In the genomic region with DNA sequence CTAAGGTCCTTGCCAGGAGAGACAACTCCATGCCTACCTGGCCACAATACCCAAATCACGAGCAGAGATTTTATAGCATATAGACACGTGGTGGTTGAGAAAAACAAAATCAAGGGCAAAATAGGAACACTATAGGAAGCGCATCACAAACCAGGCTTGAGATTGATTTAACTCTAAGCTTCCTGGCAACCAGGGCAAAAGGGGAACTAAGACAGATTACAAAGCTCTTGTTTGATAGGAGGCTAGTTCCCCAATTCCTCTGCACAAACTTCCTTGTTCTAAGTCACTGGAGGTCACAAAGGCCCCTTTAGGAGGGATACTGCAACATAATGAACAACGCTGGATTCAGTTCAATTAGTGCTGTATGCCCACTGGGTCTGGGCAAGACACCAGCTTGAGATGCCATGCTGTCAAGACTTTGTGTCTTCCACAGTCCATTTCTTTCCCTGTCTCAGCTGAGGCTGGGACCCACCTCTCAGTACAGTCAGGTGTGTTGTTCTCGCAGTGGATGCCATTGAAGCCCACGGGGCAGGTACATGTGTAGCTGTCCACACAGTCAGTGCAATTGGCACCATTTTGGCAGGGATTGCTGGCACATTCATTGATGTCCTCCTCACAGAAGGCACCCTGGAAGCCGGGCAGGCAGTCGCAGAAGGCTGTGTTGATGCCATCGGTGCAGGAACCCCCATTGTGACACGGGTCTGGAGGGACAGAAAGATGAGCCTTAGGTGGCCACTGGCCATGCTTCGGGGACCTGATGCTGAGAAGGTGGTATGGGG, we compare ENCODE assay signal across 19 mouse cellular contexts. TPM values are rescaled to one million over a fixed set of nuclear protein-coding genes. Genes with fewer than 3 reads are reported as not detected.
DNase-seq lines count a peak whose midpoint lies in the region; ATAC-seq and TF ChIP-seq lines count a peak whose summit lies in the region.
"Had no signal": no experiment of that assay in that cellular context is flagged by ENCODE, and none has a peak within 500 bp of the region (broad histone marks: within the 10 kb centered on the region; RNA-seq: fewer than 3 reads in every experiment).

No protein-coding gene starts in this region.

- no peak overlapping the region for H3K4me3 ChIP-seq in liver, postnatal 0 days (ENCODE audit: low read depth, low read length)
- no peak overlapping the region for H3K4me3 ChIP-seq in liver, embryonic 12.5 days
- peak overlapping the region; percentile 44 for H3K4me3 ChIP-seq in megakaryocyte, embryonic 14.5 days (replicated peaks)
- H3K4me3 ChIP-seq: erythroblast, embryonic 14.5 days; heart, adult 2 months; left cerebral cortex, adult 2 months; myocyte had no signal

- no peak overlapping the region for H3K4me2 ChIP-seq in liver, postnatal 0 days (ENCODE audit: low read depth, low read length)
- H3K4me2 ChIP-seq in liver, embryonic 12.5 days: no peak overlapping the region
- H3K4me2 ChIP-seq: liver, embryonic 11.5 days had no signal

- TF ChIP-seq EP300 in liver, postnatal 0 days (IDR thresholded peaks at IDR 0.05; ENCODE audit: low read depth): 0 out of 2 replicates have a peak, but pooled peaks have one; percentile 16

- no peak for TF ChIP-seq CTCF in liver, postnatal 0 days (IDR thresholded peaks at IDR 0.05; ENCODE audit: low read depth)

- no peaks in the 10 kb centered on the region for H3K9me3 ChIP-seq in liver, postnatal 0 days (ENCODE audit: low read length)
- H3K9me3 ChIP-seq in liver, embryonic 12.5 days (replicated peaks): no peaks in the 10 kb centered on the region
- no peaks in the 10 kb centered on the region for H3K9me3 ChIP-seq in megakaryocyte, embryonic 14.5 days

- H3K27ac ChIP-seq in liver, postnatal 0 days (ENCODE audit: low read depth): peak overlapping the region; percentile 52; the same call in 1 of the 2 replicates
- no peak overlapping the region for H3K27ac ChIP-seq in liver, embryonic 12.5 days
- H3K27ac ChIP-seq: heart, adult 2 months; left cerebral cortex, adult 2 months had no signal

- peaks cover 6% of the 10 kb centered on the region; the same call in 1 of the 2 replicates for H3K4me1 ChIP-seq in liver, postnatal 0 days (ENCODE audit: insufficient read depth)
- peaks cover 10% of the 10 kb centered on the region for H3K4me1 ChIP-seq in liver, embryonic 12.5 days
- H3K4me1 ChIP-seq in megakaryocyte, embryonic 14.5 days: peaks cover 38% of the 10 kb centered on the region

- WGBS in liver, postnatal 0 days (ENCODE audit: insufficient replicate concordance): 62% methylated on average over 11 of the region's 11 CpGs
- 51% methylated on average over 11 of the region's 11 CpGs for WGBS in liver, embryonic 12.5 days (ENCODE audit: insufficient replicate concordance)

- peaks cover 76% of the 10 kb centered on the region for H3K36me3 ChIP-seq in liver, postnatal 0 days (replicated peaks; ENCODE audit: insufficient read depth, low read length)
- peaks cover 84% of the 10 kb centered on the region for H3K36me3 ChIP-seq in liver, embryonic 12.5 days
- H3K36me3 ChIP-seq in megakaryocyte, embryonic 14.5 days (replicated peaks; ENCODE audit: low read length): peaks cover 85% of the 10 kb centered on the region

- DNase-seq in cerebellum, adult 11-12 months: peak; percentile 51
- DNase-seq in cerebellum, adult 11 months: no peak
- no peak for DNase-seq in liver, postnatal 0 days
- peak; percentile 25 for DNase-seq in cerebellum, adult 8-10 months
- DNase-seq in adrenal gland, postnatal 10 days: no peak
- DNase-seq: adrenal gland, postnatal 36 days; embryo, embryonic 11 days; heart, adult 2 months; heart, postnatal 10 days; lung, postnatal 14 days; spleen, adult 18-20 months had no signal

- ATAC-seq in liver, postnatal 0 days: no peak
- ATAC-seq in liver, embryonic 12.5 days: no peak
- ATAC-seq in activated CD4-positive, CD25-positive, alpha-beta regulatory T cell, adult 4 months: no peak
- ATAC-seq: intestine, postnatal 0 days had no signal

- H3K9ac ChIP-seq in liver, postnatal 0 days (replicated peaks): no peak overlapping the region
- H3K9ac ChIP-seq in liver, embryonic 12.5 days: no peak overlapping the region

- H3K27me3 ChIP-seq in liver, postnatal 0 days (ENCODE audit: insufficient read depth, low read length): no peaks in the 10 kb centered on the region
- H3K27me3 ChIP-seq in liver, embryonic 12.5 days (replicated peaks): no peaks in the 10 kb centered on the region
- H3K27me3 ChIP-seq in megakaryocyte, embryonic 14.5 days (replicated peaks): peaks cover 85% of the 10 kb centered on the region

RNA-seq across cellular contexts. Expression of gene Sec16a, which starts 27.5 kb away (rescaled TPM):
- 7.8 and 8.0 TPM in 2 replicates for polyA plus RNA-seq in liver, postnatal 0 days (2015; fragmentation: Nextera tagmentation; extraction: Ambion mirVana)
- polyA plus RNA-seq in liver, embryonic 12.5 days (2016; fragmentation: Nextera tagmentation; extraction: Ambion mirVana): 13.0 and 14.4 TPM in 2 replicates
- 7.6 and 26.1 TPM in 2 replicates for polyA plus RNA-seq in megakaryocyte, embryonic 14.5 days (2012; ENCODE audit: insufficient read depth, low replicate concordance)
- 10 to 100 TPM; 47.6 to 48.4 TPM for total RNA-seq in adrenal gland, postnatal 10 days (2021)
- 10 to 100 TPM; 22.4 to 23.9 TPM for polyA plus RNA-seq in activated CD4-positive, CD25-positive, alpha-beta regulatory T cell, adult 4 months (2017; shearing (Covaris generic))

RNA-seq across cellular contexts. Expression of gene Notch1, which starts 44.0 kb away (rescaled TPM):
- polyA plus RNA-seq in liver, postnatal 0 days (2015; fragmentation: Nextera tagmentation; extraction: Ambion mirVana): 2.0 and 2.1 TPM in 2 replicates
- 4.1 and 4.4 TPM in 2 replicates for polyA plus RNA-seq in liver, embryonic 12.5 days (2016; fragmentation: Nextera tagmentation; extraction: Ambion mirVana)
- polyA plus RNA-seq in megakaryocyte, embryonic 14.5 days (2012; ENCODE audit: insufficient read depth, low replicate concordance): 1.2 and 4.2 TPM in 2 replicates
- total RNA-seq in adrenal gland, postnatal 10 days (2021): 10 to 100 TPM; 27.1 to 36.4 TPM
- polyA plus RNA-seq in activated CD4-positive, CD25-positive, alpha-beta regulatory T cell, adult 4 months (2017; shearing (Covaris generic)): 10 to 100 TPM; 22.2 to 28.7 TPM

Comparison
In these comparisons a context has a peak if more than half of its experiments do, and no peak if none do; other contexts are left out.
1. DNase-seq: peak in cerebellum, adult 11-12 months (single experiment) and cerebellum, adult 8-10 months (single experiment); none in cerebellum, adult 11 months (single experiment), liver, postnatal 0 days (single experiment) and adrenal gland, postnatal 10 days (single experiment).